Mouse (Mus musculus) neural tube, embryonic 12.5 days (tissue): ENCODE measurements around the gene Nap1l1. TPM values are rescaled to one million over a fixed set of nuclear protein-coding genes. Genes with fewer than 3 reads are reported as not detected.

ENCODE experiments used
- ATAC-seq: fragments of 200-750 bp; cut with Nextera tagmentation; 2 replicates; pipeline ENCODE4 v1.8.0; 2017; ENCODE audit warnings: low read depth, mild to moderate bottlenecking, moderate TSS enrichment, moderate library complexity; ENCODE audit not compliant: low FRiP score
- H3K27ac ChIP-seq: fragments of 300-500 bp; sonication (generic); 2 replicates; pipeline ENCODE4 v1.5.1; 2016
- H3K27me3 ChIP-seq: fragments of 300-500 bp; sonication (generic); replicated peaks from 2 replicates; pipeline ENCODE4 v1.6.1; 2016; ENCODE audit warnings: mild to moderate bottlenecking
- H3K36me3 ChIP-seq: fragments of 300-500 bp; sonication (generic); 2 replicates; pipeline ENCODE4 v1.6.1; 2016; ENCODE audit warnings: mild to moderate bottlenecking
- H3K4me1 ChIP-seq: fragments of 300-500 bp; sonication (generic); 2 replicates; pipeline ENCODE4 v1.6.1; 2016
- H3K4me2 ChIP-seq: fragments of 300-500 bp; sonication (generic); replicated peaks from 2 replicates; pipeline ENCODE4 v1.6.1; 2016; ENCODE audit warnings: mild to moderate bottlenecking
- H3K4me3 ChIP-seq: fragments of 300-500 bp; sonication (generic); 2 replicates; pipeline ENCODE4 v1.5.1; 2016
- H3K9ac ChIP-seq: fragments of 300-500 bp; sonication (generic); 2 replicates; pipeline ENCODE4 v1.6.1; 2016; ENCODE audit warnings: mild to moderate bottlenecking
- H3K9me3 ChIP-seq: fragments of 300-500 bp; sonication (generic); 2 replicates; pipeline ENCODE4 v1.6.1; 2016; ENCODE audit warnings: mild to moderate bottlenecking
- WGBS: fragments of 180-500 bp; shearing (Covaris S2); methylation state at CpG from one replicate; pipeline ENCODE4 v1.1.7; 2016; 5-methylcytosine and 5-hydroxymethylcytosine counted together
- polyA plus RNA-seq: library from polyadenylated mRNA; unstranded; fragments of >200 nt; fragmentation: Nextera tagmentation; extraction: Ambion mirVana; gene quantifications from 2 replicates; pipeline ENCODE4 v1.2.1, GENCODE M21; 2016

The Nap1l1 gene
- polyA plus RNA-seq, 1 experiment from 2014 or later = 247 TPM

GRCm38 (mm10) chr10:111520621-111521020, 47.6 kb downstream of the Nap1l1 start:
- Histone ChIP-seq H3K4me1 (peaks cover 15% of the 10 kb centered on the region), H3K27me3 (no peaks in the 10 kb centered on the region), H3K4me2 (no peak overlapping the region), H3K36me3 (no peaks in the 10 kb centered on the region), H3K9ac (no peak overlapping the region), H3K4me3 (no peak overlapping the region), H3K9me3 (no peaks in the 10 kb centered on the region), H3K27ac (no peak overlapping the region)
- ATAC-seq = no peak
- 76% methylated on average over 3 of the region's 3 CpGs for WGBS

- Histone ChIP-seq H3K4me1 (peaks cover 15% of the 10 kb centered on the region), H3K4me2 (no peak overlapping the region), H3K4me3 (no peak overlapping the region), H3K36me3 (no peaks in the 10 kb centered on the region), H3K9ac (no peak overlapping the region), H3K9me3 (no peaks in the 10 kb centered on the region), H3K27ac (no peak overlapping the region), H3K27me3 (no peaks in the 10 kb centered on the region)
- ATAC-seq = no peak
- 73% methylated on average over 4 of the region's 4 CpGs for WGBS
Observed at GRCm38 (mm10) chr10:111521636-111522035, 48.6 kb downstream of the Nap1l1 start.

GRCm38 (mm10) chr10:111522230-111522629, 49.2 kb downstream of the Nap1l1 start:
- no peaks in the 10 kb centered on the region for H3K36me3 ChIP-seq
- peaks cover 15% of the 10 kb centered on the region for H3K4me1 ChIP-seq
- H3K4me2 ChIP-seq = no peak overlapping the region
- no peak overlapping the region for H3K4me3 ChIP-seq
- no peaks in the 10 kb centered on the region for H3K27me3 ChIP-seq
- no peak for ATAC-seq
- no peak overlapping the region for H3K27ac ChIP-seq
- WGBS = 79% methylated on average over 4 of the region's 4 CpGs
- H3K9ac ChIP-seq = no peak overlapping the region
- H3K9me3 ChIP-seq = no peaks in the 10 kb centered on the region

- no peak overlapping the region for H3K4me2 ChIP-seq
- H3K27ac ChIP-seq = no peak overlapping the region
- peaks cover 15% of the 10 kb centered on the region for H3K4me1 ChIP-seq
- H3K36me3 ChIP-seq = no peaks in the 10 kb centered on the region
- H3K9me3 ChIP-seq = no peaks in the 10 kb centered on the region
- 0 out of 2 replicates have a peak, but pooled peaks have one; percentile 42 for ATAC-seq
- no peak overlapping the region for H3K4me3 ChIP-seq
- 48% methylated on average over 12 of the region's 12 CpGs for WGBS
- H3K9ac ChIP-seq = no peak overlapping the region
- no peaks in the 10 kb centered on the region for H3K27me3 ChIP-seq
Observed at GRCm38 (mm10) chr10:111523894-111524293, 50.9 kb downstream of the Nap1l1 start.

GRCm38 (mm10) chr10:111527057-111527456, 54.0 kb downstream of the Nap1l1 start:
- Histone ChIP-seq H3K27ac (no peak overlapping the region), H3K9me3 (no peaks in the 10 kb centered on the region), H3K4me3 (no peak overlapping the region), H3K27me3 (no peaks in the 10 kb centered on the region), H3K36me3 (no peaks in the 10 kb centered on the region), H3K4me1 (peaks cover 7% of the 10 kb centered on the region), H3K9ac (no peak overlapping the region), H3K4me2 (no peak overlapping the region)
- ATAC-seq = no peak
- 85% methylated on average over 5 of the region's 5 CpGs for WGBS

GRCm38 (mm10) chr10:111527613-111528012, 54.6 kb downstream of the Nap1l1 start:
- Histone ChIP-seq H3K9ac (no peak overlapping the region), H3K36me3 (no peaks in the 10 kb centered on the region), H3K4me1 (peaks cover 7% of the 10 kb centered on the region), H3K4me2 (no peak overlapping the region), H3K9me3 (no peaks in the 10 kb centered on the region), H3K27ac (no peak overlapping the region), H3K27me3 (no peaks in the 10 kb centered on the region), H3K4me3 (no peak overlapping the region)
- ATAC-seq = no peak
- WGBS = 90% methylated on average over 7 of the region's 7 CpGs

GRCm38 (mm10) chr10:111528283-111528682, 55.3 kb downstream of the Nap1l1 start:
- no peak overlapping the region for H3K27ac ChIP-seq
- no peaks in the 10 kb centered on the region for H3K9me3 ChIP-seq
- H3K9ac ChIP-seq = no peak overlapping the region
- no peaks in the 10 kb centered on the region for H3K27me3 ChIP-seq
- no peak overlapping the region for H3K4me3 ChIP-seq
- H3K4me2 ChIP-seq = no peak overlapping the region
- 76% methylated on average over 4 of the region's 4 CpGs for WGBS
- H3K36me3 ChIP-seq = no peaks in the 10 kb centered on the region
- ATAC-seq = no peak
- peaks cover 7% of the 10 kb centered on the region for H3K4me1 ChIP-seq

- WGBS = 82% methylated on average over 7 of the region's 7 CpGs
- Histone ChIP-seq H3K36me3 (no peaks in the 10 kb centered on the region), H3K9ac (no peak overlapping the region), H3K27ac (no peak overlapping the region), H3K27me3 (no peaks in the 10 kb centered on the region), H3K4me2 (no peak overlapping the region), H3K9me3 (no peaks in the 10 kb centered on the region), H3K4me1 (0 out of 2 replicates have a peak, but pooled peaks cover 7% of the 10 kb centered on the region), H3K4me3 (no peak overlapping the region)
- ATAC-seq = no peak
Observed at GRCm38 (mm10) chr10:111530398-111530797, 57.4 kb downstream of the Nap1l1 start.

GRCm38 (mm10) chr10:111534691-111535090, 61.7 kb downstream of the Nap1l1 start:
- Histone ChIP-seq H3K4me1 (peaks cover 10% of the 10 kb centered on the region; the same call in 1 of the 2 replicates), H3K27me3 (no peaks in the 10 kb centered on the region), H3K36me3 (no peaks in the 10 kb centered on the region), H3K4me3 (no peak overlapping the region), H3K27ac (no peak overlapping the region), H3K9me3 (no peaks in the 10 kb centered on the region), H3K4me2 (no peak overlapping the region), H3K9ac (no peak overlapping the region)
- no peak for ATAC-seq
- WGBS = 70% methylated on average over 8 of the region's 8 CpGs

GRCm38 (mm10) chr10:111537410-111537809, 64.4 kb downstream of the Nap1l1 start:
- Histone ChIP-seq H3K27me3 (no peaks in the 10 kb centered on the region), H3K9me3 (no peaks in the 10 kb centered on the region), H3K27ac (no peak overlapping the region), H3K9ac (no peak overlapping the region), H3K4me1 (peaks cover 13% of the 10 kb centered on the region; the same call in 1 of the 2 replicates), H3K4me2 (no peak overlapping the region), H3K36me3 (no peaks in the 10 kb centered on the region), H3K4me3 (no peak overlapping the region)
- 82% methylated on average over 19 of the region's 19 CpGs for WGBS
- no peak for ATAC-seq

- no peaks in the 10 kb centered on the region for H3K9me3 ChIP-seq
- H3K4me1 ChIP-seq = peaks cover 12% of the 10 kb centered on the region; the same call in 1 of the 2 replicates
- no peak overlapping the region for H3K27ac ChIP-seq
- no peaks in the 10 kb centered on the region for H3K27me3 ChIP-seq
- no peaks in the 10 kb centered on the region for H3K36me3 ChIP-seq
- no peak overlapping the region for H3K4me3 ChIP-seq
- no peak overlapping the region for H3K9ac ChIP-seq
- 42% methylated on average over 9 of the region's 9 CpGs for WGBS
- H3K4me2 ChIP-seq = no peak overlapping the region
- peak; percentile 48; the same call in 1 of the 2 replicates for ATAC-seq
Observed at GRCm38 (mm10) chr10:111539724-111540324, 66.8 kb downstream of the Nap1l1 start.

GRCm38 (mm10) chr10:111540678-111541077, 67.7 kb downstream of the Nap1l1 start:
- no peak overlapping the region for H3K4me3 ChIP-seq
- H3K36me3 ChIP-seq = no peaks in the 10 kb centered on the region
- WGBS = 84% methylated on average over 9 of the region's 9 CpGs
- no peak overlapping the region for H3K9ac ChIP-seq
- peaks cover 12% of the 10 kb centered on the region; the same call in 1 of the 2 replicates for H3K4me1 ChIP-seq
- H3K27ac ChIP-seq = no peak overlapping the region
- no peak for ATAC-seq
- no peaks in the 10 kb centered on the region for H3K9me3 ChIP-seq
- H3K4me2 ChIP-seq = no peak overlapping the region
- no peaks in the 10 kb centered on the region for H3K27me3 ChIP-seq

GRCm38 (mm10) chr10:111543106-111543505, 70.1 kb downstream of the Nap1l1 start:
- Histone ChIP-seq H3K4me1 (peaks cover 12% of the 10 kb centered on the region; the same call in 1 of the 2 replicates), H3K27me3 (no peaks in the 10 kb centered on the region), H3K36me3 (no peaks in the 10 kb centered on the region), H3K9me3 (no peaks in the 10 kb centered on the region), H3K27ac (no peak overlapping the region), H3K4me3 (no peak overlapping the region), H3K4me2 (no peak overlapping the region), H3K9ac (no peak overlapping the region)
- 88% methylated on average over 7 of the region's 7 CpGs for WGBS
- no peak for ATAC-seq
